Mouse (Mus musculus): ENCODE measurements around the gene Pip5k1b.

Gene Pip5k1b

GRCm38 (mm10) chr19:24539041-24539440 lies 16.6 kb downstream of the Pip5k1b start:
- peaks cover 14% of the 10 kb centered on the region for H3K4me1 ChIP-seq (replicated peaks; ENCODE audit: low read depth, low read length)
- no peaks in the 10 kb centered on the region for H3K27me3 ChIP-seq (ENCODE audit: insufficient read depth, low read length)
- no peaks in the 10 kb centered on the region for H3K36me3 ChIP-seq (ENCODE audit: insufficient read depth, low read length)
- H3K9me3 ChIP-seq (ENCODE audit: low read length), result no peaks in the 10 kb centered on the region
- no peak for TF ChIP-seq POU5F1 (IDR thresholded peaks at IDR 0.05; ENCODE audit: borderline replicate concordance, low read length)
- no peak for TF ChIP-seq CTCF (conservative IDR thresholded peaks at IDR 0.05; ENCODE audit: low read length)
- TF ChIP-seq NANOG (IDR thresholded peaks at IDR 0.05; ENCODE audit: borderline replicate concordance, low read length), result no peak
- H3K4me3 ChIP-seq (replicated peaks; ENCODE audit: low read length), result no peak overlapping the region

DNA sequence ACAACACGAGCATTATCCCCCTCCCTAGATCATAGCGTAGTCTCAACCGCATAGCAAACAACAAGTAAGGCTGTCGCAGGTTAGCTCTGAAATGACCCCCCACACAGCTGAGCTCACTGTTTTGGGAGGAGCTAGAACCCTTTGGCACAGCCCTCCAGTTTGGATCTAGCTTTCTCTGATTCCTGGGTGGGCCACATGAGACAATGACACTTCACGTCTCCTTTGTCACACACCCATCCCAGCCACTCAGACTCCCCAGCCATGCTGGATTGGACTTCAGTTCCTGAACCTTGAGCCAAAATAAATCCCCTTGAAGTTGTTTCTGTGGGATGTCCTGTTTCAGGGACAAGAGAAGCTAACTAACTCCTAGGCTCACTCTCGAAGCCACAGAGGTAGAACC lies 17.5 kb downstream of the Pip5k1b start:
- Histone ChIP-seq H3K36me3 (ENCODE audit: insufficient read depth, low read length) (no peaks in the 10 kb centered on the region), H3K4me1 (replicated peaks; ENCODE audit: low read depth, low read length) (peaks cover 14% of the 10 kb centered on the region), H3K27me3 (ENCODE audit: insufficient read depth, low read length) (no peaks in the 10 kb centered on the region), H3K9me3 (ENCODE audit: low read length) (no peaks in the 10 kb centered on the region), H3K4me3 (replicated peaks; ENCODE audit: low read length) (no peak overlapping the region)
- TF ChIP-seq CTCF (conservative IDR thresholded peaks at IDR 0.05; ENCODE audit: low read length), result no peak
- TF ChIP-seq NANOG (IDR thresholded peaks at IDR 0.05; ENCODE audit: borderline replicate concordance, low read length), result no peak
- TF ChIP-seq POU5F1 (IDR thresholded peaks at IDR 0.05; ENCODE audit: borderline replicate concordance, low read length), result no peak

DNA sequence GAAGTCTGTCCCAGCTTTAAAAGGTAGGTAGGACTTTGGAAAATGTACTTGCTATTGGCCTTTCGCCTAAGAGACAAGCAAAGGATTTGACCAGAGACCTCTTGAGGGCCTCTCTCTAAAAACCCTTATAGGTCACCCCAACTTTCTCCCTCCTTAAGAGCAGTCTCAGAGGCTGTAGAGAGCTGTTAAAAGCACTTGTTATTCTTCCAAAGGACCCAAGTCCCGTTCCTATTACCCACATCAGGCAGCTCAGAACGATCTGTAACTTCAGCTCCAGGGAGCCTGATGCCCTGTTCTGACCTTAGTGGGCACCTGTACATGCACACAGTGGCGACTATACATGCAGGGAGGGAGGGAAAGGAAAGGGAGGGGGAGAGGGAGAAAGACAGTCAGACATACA lies 18.0 kb downstream of the Pip5k1b start:
- Histone ChIP-seq H3K36me3 (ENCODE audit: insufficient read depth, low read length) (no peaks in the 10 kb centered on the region), H3K4me3 (replicated peaks; ENCODE audit: low read length) (no peak overlapping the region), H3K9me3 (ENCODE audit: low read length) (no peaks in the 10 kb centered on the region), H3K4me1 (replicated peaks; ENCODE audit: low read depth, low read length) (peaks cover 14% of the 10 kb centered on the region), H3K27me3 (ENCODE audit: insufficient read depth, low read length) (no peaks in the 10 kb centered on the region)
- TF ChIP-seq CTCF (conservative IDR thresholded peaks at IDR 0.05; ENCODE audit: low read length) (no peak), NANOG (IDR thresholded peaks at IDR 0.05; ENCODE audit: borderline replicate concordance, low read length) (no peak), POU5F1 (IDR thresholded peaks at IDR 0.05; ENCODE audit: borderline replicate concordance, low read length) (no peak)

- no peaks in the 10 kb centered on the region for H3K27me3 ChIP-seq (ENCODE audit: insufficient read depth, low read length)
- H3K4me1 ChIP-seq (replicated peaks; ENCODE audit: low read depth, low read length), result peaks cover 14% of the 10 kb centered on the region
- no peaks in the 10 kb centered on the region for H3K36me3 ChIP-seq (ENCODE audit: insufficient read depth, low read length)
- no peak overlapping the region for H3K4me3 ChIP-seq (replicated peaks; ENCODE audit: low read length)
- H3K9me3 ChIP-seq (ENCODE audit: low read length), result no peaks in the 10 kb centered on the region
- TF ChIP-seq POU5F1 (IDR thresholded peaks at IDR 0.05; ENCODE audit: borderline replicate concordance, low read length), result no peak
- TF ChIP-seq NANOG (IDR thresholded peaks at IDR 0.05; ENCODE audit: borderline replicate concordance, low read length), result no peak
- no peak for TF ChIP-seq CTCF (conservative IDR thresholded peaks at IDR 0.05; ENCODE audit: low read length)
Measured at GRCm38 (mm10) chr19:24536920-24537319, 18.8 kb downstream of the Pip5k1b start.

DNA sequence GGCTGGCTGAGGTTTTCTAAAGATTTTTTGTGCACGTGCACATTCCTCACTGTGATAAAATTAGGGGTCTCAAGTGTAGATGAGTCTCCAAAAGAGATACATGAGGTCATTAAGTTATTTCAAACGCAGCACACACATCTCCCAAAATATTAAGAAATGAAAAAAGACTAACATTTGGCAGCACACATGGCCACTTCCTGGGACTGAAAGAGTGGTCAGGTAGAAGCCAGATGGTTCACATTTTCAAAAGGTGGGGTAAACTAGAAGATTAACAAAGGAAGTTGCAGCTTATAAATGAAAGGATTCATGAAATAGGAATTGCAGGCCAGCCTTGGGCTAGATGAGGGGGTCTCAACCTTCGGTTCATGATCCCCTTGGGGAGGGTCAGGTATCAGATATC lies 19.4 kb downstream of the Pip5k1b start:
- no peaks in the 10 kb centered on the region for H3K27me3 ChIP-seq (ENCODE audit: insufficient read depth, low read length)
- peaks cover 10% of the 10 kb centered on the region for H3K4me1 ChIP-seq (replicated peaks; ENCODE audit: low read depth, low read length)
- no peak overlapping the region for H3K4me3 ChIP-seq (replicated peaks; ENCODE audit: low read length)
- H3K36me3 ChIP-seq (ENCODE audit: insufficient read depth, low read length), result no peaks in the 10 kb centered on the region
- no peaks in the 10 kb centered on the region for H3K9me3 ChIP-seq (ENCODE audit: low read length)
- no peak for TF ChIP-seq POU5F1 (IDR thresholded peaks at IDR 0.05; ENCODE audit: borderline replicate concordance, low read length)
- no peak for TF ChIP-seq CTCF (conservative IDR thresholded peaks at IDR 0.05; ENCODE audit: low read length)
- TF ChIP-seq NANOG (IDR thresholded peaks at IDR 0.05; ENCODE audit: borderline replicate concordance, low read length), result no peak

DNA sequence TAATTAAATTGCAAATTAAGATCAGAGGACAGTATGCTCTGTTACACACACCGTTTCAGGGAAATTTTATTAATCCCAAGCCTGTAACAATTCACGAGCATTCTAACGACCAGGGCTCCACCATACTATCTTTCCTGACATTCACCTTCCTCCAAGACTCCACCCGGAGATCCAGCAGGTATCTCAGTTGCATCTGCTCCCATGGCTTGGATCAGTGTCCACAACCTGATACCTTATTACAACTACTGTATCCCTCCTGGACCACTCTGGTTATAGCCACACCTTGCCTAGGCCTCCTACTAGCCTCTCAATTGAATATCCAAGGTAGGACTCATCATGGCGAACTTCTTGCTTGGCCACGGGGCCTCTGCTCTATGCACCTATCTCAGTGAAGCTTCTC lies 20.5 kb downstream of the Pip5k1b start:
- TF ChIP-seq CTCF (conservative IDR thresholded peaks at IDR 0.05; ENCODE audit: low read length), result no peak
- H3K27me3 ChIP-seq (ENCODE audit: insufficient read depth, low read length), result no peaks in the 10 kb centered on the region
- no peak overlapping the region for H3K4me3 ChIP-seq (replicated peaks; ENCODE audit: low read length)
- no peaks in the 10 kb centered on the region for H3K9me3 ChIP-seq (ENCODE audit: low read length)
- peaks cover 7% of the 10 kb centered on the region for H3K4me1 ChIP-seq (replicated peaks; ENCODE audit: low read depth, low read length)
- no peaks in the 10 kb centered on the region for H3K36me3 ChIP-seq (ENCODE audit: insufficient read depth, low read length)

GRCm38 (mm10) chr19:24534733-24535132 lies 20.9 kb downstream of the Pip5k1b start:
- H3K36me3 ChIP-seq (ENCODE audit: insufficient read depth, low read length), result no peaks in the 10 kb centered on the region
- H3K9me3 ChIP-seq (ENCODE audit: low read length), result no peaks in the 10 kb centered on the region
- H3K4me1 ChIP-seq (replicated peaks; ENCODE audit: low read depth, low read length), result peaks cover 7% of the 10 kb centered on the region
- TF ChIP-seq NANOG (IDR thresholded peaks at IDR 0.05; ENCODE audit: borderline replicate concordance, low read length), result no peak
- TF ChIP-seq CTCF (conservative IDR thresholded peaks at IDR 0.05; ENCODE audit: low read length), result no peak
- no peak for TF ChIP-seq POU5F1 (IDR thresholded peaks at IDR 0.05; ENCODE audit: borderline replicate concordance, low read length)
- no peak overlapping the region for H3K4me3 ChIP-seq (replicated peaks; ENCODE audit: low read length)
- no peaks in the 10 kb centered on the region for H3K27me3 ChIP-seq (ENCODE audit: insufficient read depth, low read length)

DNA sequence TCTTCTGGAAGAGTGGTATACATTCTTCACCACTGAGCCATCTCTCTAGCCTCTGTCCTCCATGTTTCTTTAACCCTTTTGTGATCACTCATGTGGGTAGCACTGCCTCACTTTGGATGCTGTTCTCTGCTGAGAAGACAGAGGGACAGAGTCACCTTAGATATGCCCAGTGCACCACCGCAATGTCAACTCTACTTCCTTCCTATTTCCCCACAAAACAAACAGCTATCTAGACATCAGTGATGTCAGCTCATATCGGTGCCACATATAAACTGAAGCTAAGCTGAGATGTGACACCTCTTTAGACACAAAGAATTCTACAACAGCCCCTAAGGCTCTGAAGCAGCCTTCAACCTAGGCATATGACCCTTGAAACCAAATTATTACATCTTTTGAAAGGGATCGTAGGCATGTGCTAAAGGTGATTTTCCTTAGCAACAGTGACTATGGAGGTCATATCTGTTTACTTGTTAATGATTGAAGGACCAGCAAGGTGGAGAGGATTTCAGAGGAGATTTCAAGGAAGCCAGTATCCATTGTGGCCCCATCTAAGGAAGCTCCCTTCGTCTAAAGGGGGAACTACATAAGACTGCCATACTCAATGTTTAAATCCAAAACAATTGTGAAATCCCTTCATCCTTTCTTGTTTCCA lies 26.6 kb downstream of the Pip5k1b start:
- no peak for TF ChIP-seq NANOG (IDR thresholded peaks at IDR 0.05; ENCODE audit: borderline replicate concordance, low read length)
- TF ChIP-seq POU5F1 (IDR thresholded peaks at IDR 0.05; ENCODE audit: borderline replicate concordance, low read length), result no peak
- TF ChIP-seq CTCF (conservative IDR thresholded peaks at IDR 0.05; ENCODE audit: low read length), result no peak
- Histone ChIP-seq H3K4me1 (replicated peaks; ENCODE audit: low read depth, low read length) (peaks cover 9% of the 10 kb centered on the region), H3K36me3 (ENCODE audit: insufficient read depth, low read length) (no peaks in the 10 kb centered on the region), H3K27me3 (ENCODE audit: insufficient read depth, low read length) (no peaks in the 10 kb centered on the region), H3K4me3 (replicated peaks; ENCODE audit: low read length) (no peak overlapping the region), H3K9me3 (ENCODE audit: low read length) (no peaks in the 10 kb centered on the region)

- H3K4me3 ChIP-seq (replicated peaks; ENCODE audit: low read length), result no peak overlapping the region
- H3K27me3 ChIP-seq (ENCODE audit: insufficient read depth, low read length), result no peaks in the 10 kb centered on the region
- no peaks in the 10 kb centered on the region for H3K9me3 ChIP-seq (ENCODE audit: low read length)
- peaks cover 17% of the 10 kb centered on the region for H3K4me1 ChIP-seq (replicated peaks; ENCODE audit: low read depth, low read length)
- no peak for TF ChIP-seq POU5F1 (IDR thresholded peaks at IDR 0.05; ENCODE audit: borderline replicate concordance, low read length)
- no peak for TF ChIP-seq CTCF (conservative IDR thresholded peaks at IDR 0.05; ENCODE audit: low read length)
- no peak for TF ChIP-seq NANOG (IDR thresholded peaks at IDR 0.05; ENCODE audit: borderline replicate concordance, low read length)
- no peaks in the 10 kb centered on the region for H3K36me3 ChIP-seq (ENCODE audit: insufficient read depth, low read length)
Measured at GRCm38 (mm10) chr19:24528129-24528730, 27.4 kb downstream of the Pip5k1b start.

All from E14TG2a.4 (cell line).